Mouse (Mus musculus): ENCODE measurements around the gene Thpo. TPM values are rescaled to one million over a fixed set of nuclear protein-coding genes. Genes with fewer than 3 reads are reported as not detected.

The Thpo gene
- 1.4 TPM for polyA plus RNA-seq (2012; fragmentation: generic; extraction: Trizol)

- Histone ChIP-seq H3K79me2 (ENCODE audit: control insufficient read depth, insufficient read depth) (no peaks in the 10 kb centered on the region), H3K27me3 (ENCODE audit: control insufficient read depth, insufficient read depth, insufficient read length) (no peaks in the 10 kb centered on the region), H3K36me3 (ENCODE audit: control insufficient read depth, insufficient read depth) (no peaks in the 10 kb centered on the region), H3K4me3 (peak within 1 kb of the TSS; percentile 25), H3K4me2 (ENCODE audit: low read depth) (peak within 1 kb of the TSS; percentile 78), H3ac (ENCODE audit: control insufficient read depth, insufficient read length) (peak within 1 kb of the TSS; percentile 37)
- TF ChIP-seq CEBPB (IDR thresholded peaks at IDR 0.05; ENCODE audit: insufficient read depth, poor library complexity, severe bottlenecking) = no peak
- no peak for TF ChIP-seq E2F4 (IDR thresholded peaks at IDR 0.05; ENCODE audit: insufficient read depth)
- TF ChIP-seq TCF12 (IDR thresholded peaks at IDR 0.05; ENCODE audit: insufficient read depth, poor library complexity, severe bottlenecking) = no peak
- peak in 2 of 3 experiments; percentile 64 to 88 for TF ChIP-seq MYOG (IDR thresholded peaks at IDR 0.05; ENCODE audit: control insufficient read depth in 1 of 3, insufficient read depth in 1 of 3, insufficient read length in 2 of 3, low read depth in 2 of 3)
- TF ChIP-seq POLR2A (IDR thresholded peaks at IDR 0.05; ENCODE audit: insufficient read length, low read depth) = no peak
- TF ChIP-seq POLR2AphosphoS2 (IDR thresholded peaks at IDR 0.05; ENCODE audit: insufficient read length, low read depth) = no peak
- TF ChIP-seq REST (IDR thresholded peaks at IDR 0.05; ENCODE audit: insufficient read depth, insufficient read length) = no peak
- no peak for TF ChIP-seq MAX (IDR thresholded peaks at IDR 0.05; ENCODE audit: low read depth)
- TF ChIP-seq SRF (IDR thresholded peaks at IDR 0.05; ENCODE audit: control insufficient read depth, insufficient read length, low read depth) = no peak
- TF ChIP-seq USF1 (IDR thresholded peaks at IDR 0.05; ENCODE audit: low read depth) = no peak
- TF ChIP-seq MYOD1 (IDR thresholded peaks at IDR 0.05; ENCODE audit: control insufficient read depth in 1 of 3, insufficient read length in 2 of 3, low read depth in 2 of 3) = peak in 2 of 3 experiments; percentile 38 to 82
- no peak for TF ChIP-seq TCF3 (IDR thresholded peaks at IDR 0.05; ENCODE audit: insufficient read length, low read depth)
These were observed at the start of gene Thpo for GRCm38 (mm10) chr16:20733731-20734730. Thpo (minus strand) TSS chr16:20734511.

- H3K27me3 ChIP-seq (ENCODE audit: control insufficient read depth, insufficient read depth, insufficient read length) = no peaks in the 10 kb centered on the region
- H3K4me3 ChIP-seq = no peak overlapping the region
- H3ac ChIP-seq (ENCODE audit: control insufficient read depth, insufficient read length) = no peak overlapping the region
- H3K36me3 ChIP-seq (ENCODE audit: control insufficient read depth, insufficient read depth) = no peaks in the 10 kb centered on the region
- no peak for TF ChIP-seq CEBPB (IDR thresholded peaks at IDR 0.05; ENCODE audit: insufficient read depth, poor library complexity, severe bottlenecking)
- no peak for TF ChIP-seq TCF3 (IDR thresholded peaks at IDR 0.05; ENCODE audit: insufficient read length, low read depth)
- TF ChIP-seq MYOD1 (IDR thresholded peaks at IDR 0.05; ENCODE audit: control insufficient read depth in 1 of 3, insufficient read length in 2 of 3, low read depth in 2 of 3) = no peak
- no peak for TF ChIP-seq E2F4 (IDR thresholded peaks at IDR 0.05; ENCODE audit: insufficient read depth)
- no peak for TF ChIP-seq MYOG (IDR thresholded peaks at IDR 0.05; ENCODE audit: control insufficient read depth in 1 of 3, insufficient read depth in 1 of 3, insufficient read length in 2 of 3, low read depth in 2 of 3)
- TF ChIP-seq REST (IDR thresholded peaks at IDR 0.05; ENCODE audit: insufficient read depth, insufficient read length) = no peak
- TF ChIP-seq TCF12 (IDR thresholded peaks at IDR 0.05; ENCODE audit: insufficient read depth, poor library complexity, severe bottlenecking) = no peak
- TF ChIP-seq POLR2A (IDR thresholded peaks at IDR 0.05; ENCODE audit: insufficient read length, low read depth) = no peak
- no peak overlapping the region for H3K4me2 ChIP-seq (ENCODE audit: low read depth)
- no peaks in the 10 kb centered on the region for H3K79me2 ChIP-seq (ENCODE audit: control insufficient read depth, insufficient read depth)
These were observed 49.6 kb upstream of the Thpo start for GRCm38 (mm10) chr16:20783891-20784290.

DNA sequence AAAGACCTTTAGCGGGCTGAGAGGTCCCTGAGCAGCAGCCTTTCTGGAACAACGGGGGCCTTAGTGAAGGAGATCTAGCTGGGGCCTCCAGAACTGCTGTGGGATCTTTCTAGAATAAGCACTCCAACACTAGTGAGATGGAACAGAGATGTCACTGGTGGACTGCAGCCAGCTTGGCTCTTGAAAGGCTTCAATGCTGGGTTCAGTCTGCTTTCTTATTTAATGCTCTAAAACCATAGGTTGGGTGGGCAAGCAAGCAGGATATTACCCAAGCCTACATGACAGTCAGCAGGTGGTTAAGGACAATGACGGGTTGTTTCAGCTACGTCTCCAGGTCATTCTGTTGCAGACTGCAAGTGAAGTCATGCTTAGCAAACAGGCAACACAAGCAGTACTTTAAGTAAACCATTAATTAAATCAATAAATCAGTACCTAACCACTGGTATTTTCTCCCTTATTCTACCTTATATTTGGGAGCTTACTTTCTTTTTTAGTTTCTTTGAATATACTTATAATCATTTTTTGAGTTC is 46.9 kb upstream of the Thpo start:
- TF ChIP-seq MYOG (IDR thresholded peaks at IDR 0.05; ENCODE audit: control insufficient read depth in 1 of 3, insufficient read depth in 1 of 3, insufficient read length in 2 of 3, low read depth in 2 of 3) (no peak), MYOD1 (IDR thresholded peaks at IDR 0.05; ENCODE audit: control insufficient read depth in 1 of 3, insufficient read length in 2 of 3, low read depth in 2 of 3) (no peak), CEBPB (IDR thresholded peaks at IDR 0.05; ENCODE audit: insufficient read depth, poor library complexity, severe bottlenecking) (no peak), POLR2AphosphoS2 (IDR thresholded peaks at IDR 0.05; ENCODE audit: insufficient read length, low read depth) (no peak), POLR2A (IDR thresholded peaks at IDR 0.05; ENCODE audit: insufficient read length, low read depth) (no peak), REST (IDR thresholded peaks at IDR 0.05; ENCODE audit: insufficient read depth, insufficient read length) (no peak), TCF3 (IDR thresholded peaks at IDR 0.05; ENCODE audit: insufficient read length, low read depth) (no peak), MAX (IDR thresholded peaks at IDR 0.05; ENCODE audit: low read depth) (no peak)
- no peaks in the 10 kb centered on the region for H3K79me2 ChIP-seq (ENCODE audit: control insufficient read depth, insufficient read depth)
- H3K36me3 ChIP-seq (ENCODE audit: control insufficient read depth, insufficient read depth) = no peaks in the 10 kb centered on the region
- H3K4me3 ChIP-seq = no peak overlapping the region
- no peak overlapping the region for H3K4me2 ChIP-seq (ENCODE audit: low read depth)
- H3K27me3 ChIP-seq (ENCODE audit: control insufficient read depth, insufficient read depth, insufficient read length) = no peaks in the 10 kb centered on the region
- H3ac ChIP-seq (ENCODE audit: control insufficient read depth, insufficient read length) = no peak overlapping the region

DNA sequence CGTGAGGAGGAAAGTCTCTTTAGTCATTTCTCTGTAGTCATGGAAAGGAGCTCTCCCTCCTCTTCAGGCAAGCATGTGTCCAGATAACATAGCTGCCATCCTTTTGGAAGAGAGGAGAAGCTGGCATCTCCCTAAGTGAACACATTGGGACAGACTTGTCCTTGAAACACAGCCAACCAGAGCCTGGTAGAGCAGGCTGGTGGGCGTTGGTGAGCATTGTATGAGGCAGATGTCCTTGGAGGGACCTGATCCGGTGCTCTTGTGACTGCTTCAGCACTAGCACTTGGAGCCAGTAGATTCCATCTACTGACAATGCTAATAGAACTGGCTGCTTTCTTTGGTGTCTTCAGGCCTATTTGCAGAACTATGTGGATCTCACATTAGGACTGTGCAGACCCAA is 45.5 kb upstream of the Thpo start:
- no peak overlapping the region for H3ac ChIP-seq (ENCODE audit: control insufficient read depth, insufficient read length)
- no peaks in the 10 kb centered on the region for H3K36me3 ChIP-seq (ENCODE audit: control insufficient read depth, insufficient read depth)
- H3K79me2 ChIP-seq (ENCODE audit: control insufficient read depth, insufficient read depth) = no peaks in the 10 kb centered on the region
- no peaks in the 10 kb centered on the region for H3K27me3 ChIP-seq (ENCODE audit: control insufficient read depth, insufficient read depth, insufficient read length)
- H3K4me2 ChIP-seq (ENCODE audit: low read depth) = no peak overlapping the region
- no peak for TF ChIP-seq TCF12 (IDR thresholded peaks at IDR 0.05; ENCODE audit: insufficient read depth, poor library complexity, severe bottlenecking)
- no peak for TF ChIP-seq E2F4 (IDR thresholded peaks at IDR 0.05; ENCODE audit: insufficient read depth)
- no peak for TF ChIP-seq USF1 (IDR thresholded peaks at IDR 0.05; ENCODE audit: low read depth)
- no peak for TF ChIP-seq MAX (IDR thresholded peaks at IDR 0.05; ENCODE audit: low read depth)
- TF ChIP-seq CEBPB (IDR thresholded peaks at IDR 0.05; ENCODE audit: insufficient read depth, poor library complexity, severe bottlenecking) = no peak
- TF ChIP-seq MYOG (IDR thresholded peaks at IDR 0.05; ENCODE audit: control insufficient read depth in 1 of 3, insufficient read depth in 1 of 3, insufficient read length in 2 of 3, low read depth in 2 of 3) = no peak
- no peak for TF ChIP-seq REST (IDR thresholded peaks at IDR 0.05; ENCODE audit: insufficient read depth, insufficient read length)
- TF ChIP-seq POLR2A (IDR thresholded peaks at IDR 0.05; ENCODE audit: insufficient read length, low read depth) = no peak
- no peak for TF ChIP-seq SRF (IDR thresholded peaks at IDR 0.05; ENCODE audit: control insufficient read depth, insufficient read length, low read depth)
- no peak for TF ChIP-seq TCF3 (IDR thresholded peaks at IDR 0.05; ENCODE audit: insufficient read length, low read depth)
- no peak for TF ChIP-seq POLR2AphosphoS2 (IDR thresholded peaks at IDR 0.05; ENCODE audit: insufficient read length, low read depth)
- TF ChIP-seq MYOD1 (IDR thresholded peaks at IDR 0.05; ENCODE audit: control insufficient read depth in 1 of 3, insufficient read length in 2 of 3, low read depth in 2 of 3) = no peak
- H3K4me3 ChIP-seq = no peak overlapping the region
